Mouse (Mus musculus) liver, embryonic 13.5 days (tissue): Measurements from ENCODE around the gene Gimap3. TPM values are rescaled to one million over a fixed set of nuclear protein-coding genes. Genes with fewer than 3 reads are reported as not detected.

Experiments
- ATAC-seq: fragments of 200-750 bp; cut with Nextera tagmentation; 2 replicates; pipeline ENCODE4 v1.8.0; 2017; ENCODE audit warnings: low read depth, mild to moderate bottlenecking, moderate number of reproducible peaks, moderate library complexity
- DNase-seq: peaks from one replicate; pipeline ENCODE4 v3.0.0; 2022
- H3K27ac ChIP-seq: fragments of 300-500 bp; sonication (generic); 2 replicates; pipeline ENCODE4 v1.5.1; 2015; ENCODE audit warnings: moderate library complexity, mild to moderate bottlenecking, inconsistent platforms
- H3K27me3 ChIP-seq: fragments of 300-500 bp; sonication (generic); 2 replicates; pipeline ENCODE4 v1.6.1; 2015; ENCODE audit warnings: mild to moderate bottlenecking, inconsistent platforms
- H3K36me3 ChIP-seq: fragments of 300-500 bp; sonication (generic); 2 replicates; pipeline ENCODE4 v1.6.1; 2015; ENCODE audit warnings: mild to moderate bottlenecking, inconsistent platforms
- H3K4me1 ChIP-seq: fragments of 300-500 bp; sonication (generic); replicated peaks from 2 replicates; pipeline ENCODE4 v1.6.1; 2015; ENCODE audit warnings: inconsistent platforms
- H3K4me2 ChIP-seq: fragments of 300-500 bp; sonication (generic); 2 replicates; pipeline ENCODE4 v1.6.1; 2015; ENCODE audit warnings: inconsistent platforms, mild to moderate bottlenecking, moderate library complexity
- H3K4me3 ChIP-seq: fragments of 300-500 bp; sonication (generic); replicated peaks from 2 replicates; pipeline ENCODE4 v1.5.1; 2015; ENCODE audit warnings: mild to moderate bottlenecking, inconsistent platforms
- H3K9ac ChIP-seq: fragments of 300-500 bp; sonication (generic); 2 replicates; pipeline ENCODE4 v1.6.1; 2015; ENCODE audit warnings: mild to moderate bottlenecking, inconsistent platforms
- H3K9me3 ChIP-seq: fragments of 300-500 bp; sonication (generic); replicated peaks from 2 replicates; pipeline ENCODE4 v1.6.1; 2016; ENCODE audit warnings: inconsistent platforms
- WGBS: fragments of 180-500 bp; shearing (Covaris S2); methylation state at CpG from one replicate; pipeline ENCODE4 v1.1.7; 2015; ENCODE audit not compliant: insufficient replicate concordance; 5-methylcytosine and 5-hydroxymethylcytosine counted together
- polyA plus RNA-seq: library from polyadenylated mRNA; unstranded; fragments of >200 nt; fragmentation: Nextera tagmentation; extraction: Ambion mirVana; gene quantifications from 2 replicates; pipeline ENCODE4 v1.2.1, GENCODE M21; 2015

The Gimap3 gene
- 0.05 TPM in 1 of 2 replicates, not detected in the other for polyA plus RNA-seq

DNA sequence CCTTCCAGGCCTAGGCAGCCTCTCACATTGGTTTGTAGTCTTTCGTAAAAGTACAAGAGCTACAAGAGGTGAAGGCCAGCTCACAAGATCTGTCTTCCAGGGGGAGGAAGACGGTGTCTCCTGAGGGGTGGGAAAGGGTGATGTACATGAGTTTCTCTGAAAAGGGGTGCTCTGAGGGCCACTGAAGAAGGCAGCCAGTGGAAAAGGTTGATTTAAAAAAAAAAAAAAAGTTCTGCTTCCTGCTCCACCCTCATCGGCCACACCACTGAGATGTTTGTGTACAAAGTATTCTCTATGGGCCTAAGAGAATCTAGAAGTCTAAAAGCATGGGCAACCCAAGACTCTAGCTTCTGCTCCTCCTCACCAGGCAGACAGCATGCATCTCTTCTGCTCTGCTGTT lies at the start of gene Gimap3:
TSS of gene Gimap3 (minus strand) at position 156 of the 400 bp plus-strand sequence.
- peaks cover 5% of the 10 kb centered on the region; the same call in 1 of the 2 replicates for H3K4me1 ChIP-seq
- H3K4me3 ChIP-seq = no peak within 1 kb of the TSS
- H3K27ac ChIP-seq = no peak within 1 kb of the TSS
- no peaks in the 10 kb centered on the region for H3K9me3 ChIP-seq
- H3K36me3 ChIP-seq = no peaks in the 10 kb centered on the region
- no peak for ATAC-seq
- H3K27me3 ChIP-seq = no peaks in the 10 kb centered on the region
- 74% methylated on average over 3 of the region's 3 CpGs for WGBS
- no peak for DNase-seq
- no peak within 1 kb of the TSS for H3K4me2 ChIP-seq
- H3K9ac ChIP-seq = no peak within 1 kb of the TSS

DNA sequence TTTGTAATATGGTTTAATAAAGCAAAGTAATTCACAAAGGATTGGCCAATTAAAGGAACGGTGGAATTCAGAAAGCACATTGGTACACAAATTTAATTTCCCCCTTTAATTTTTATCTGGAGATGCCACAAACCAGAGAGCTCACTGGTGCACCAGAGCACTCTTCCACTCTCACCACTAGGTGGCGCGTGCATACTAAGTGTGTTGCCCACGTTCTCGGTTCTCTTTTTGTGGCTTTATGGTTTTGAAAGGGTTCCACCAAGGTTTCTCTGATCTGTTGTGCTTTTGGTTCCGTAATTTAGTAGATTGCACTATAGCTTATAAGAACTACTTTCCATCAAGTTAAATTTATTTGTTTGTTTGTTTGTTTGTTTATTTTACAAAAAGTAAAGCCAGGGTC lies 47.2 kb upstream of the Gimap3 start:
- no peak overlapping the region for H3K4me3 ChIP-seq
- no peaks in the 10 kb centered on the region for H3K9me3 ChIP-seq
- no peak overlapping the region for H3K27ac ChIP-seq
- ATAC-seq = no peak
- no peaks in the 10 kb centered on the region for H3K36me3 ChIP-seq
- H3K9ac ChIP-seq = no peak overlapping the region
- H3K4me1 ChIP-seq = no peaks in the 10 kb centered on the region
- H3K27me3 ChIP-seq = no peaks in the 10 kb centered on the region
- 2% methylated on average over 6 of the region's 6 CpGs for WGBS
- peak; percentile 20 for DNase-seq
- no peak overlapping the region for H3K4me2 ChIP-seq

DNA sequence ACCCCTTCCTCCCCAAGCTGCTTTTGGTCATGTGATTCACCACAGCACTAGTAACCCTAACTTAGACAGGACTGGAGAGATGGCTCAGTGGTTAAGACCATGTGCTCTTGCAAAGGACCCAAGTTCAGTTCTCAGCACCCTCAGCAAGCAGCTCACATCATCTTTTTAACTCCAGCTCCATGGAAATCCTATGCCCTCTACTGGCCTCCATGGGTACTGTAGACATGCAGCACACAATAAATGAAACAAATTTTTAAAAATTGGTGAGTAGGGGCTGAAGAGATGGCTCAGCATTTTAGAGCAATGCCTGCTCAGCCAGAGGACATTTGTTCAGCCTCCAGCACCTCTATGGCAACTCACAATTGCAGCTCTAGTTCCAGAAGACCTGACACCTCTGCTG lies 44.4 kb upstream of the Gimap3 start:
- ATAC-seq (no peak), DNase-seq (no peak)
- no peak overlapping the region for H3K27ac ChIP-seq
- no peaks in the 10 kb centered on the region for H3K9me3 ChIP-seq
- no peaks in the 10 kb centered on the region for H3K4me1 ChIP-seq
- H3K4me3 ChIP-seq = no peak overlapping the region
- H3K4me2 ChIP-seq = no peak overlapping the region
- no peaks in the 10 kb centered on the region for H3K36me3 ChIP-seq
- H3K9ac ChIP-seq = no peak overlapping the region
- no peaks in the 10 kb centered on the region for H3K27me3 ChIP-seq

DNA sequence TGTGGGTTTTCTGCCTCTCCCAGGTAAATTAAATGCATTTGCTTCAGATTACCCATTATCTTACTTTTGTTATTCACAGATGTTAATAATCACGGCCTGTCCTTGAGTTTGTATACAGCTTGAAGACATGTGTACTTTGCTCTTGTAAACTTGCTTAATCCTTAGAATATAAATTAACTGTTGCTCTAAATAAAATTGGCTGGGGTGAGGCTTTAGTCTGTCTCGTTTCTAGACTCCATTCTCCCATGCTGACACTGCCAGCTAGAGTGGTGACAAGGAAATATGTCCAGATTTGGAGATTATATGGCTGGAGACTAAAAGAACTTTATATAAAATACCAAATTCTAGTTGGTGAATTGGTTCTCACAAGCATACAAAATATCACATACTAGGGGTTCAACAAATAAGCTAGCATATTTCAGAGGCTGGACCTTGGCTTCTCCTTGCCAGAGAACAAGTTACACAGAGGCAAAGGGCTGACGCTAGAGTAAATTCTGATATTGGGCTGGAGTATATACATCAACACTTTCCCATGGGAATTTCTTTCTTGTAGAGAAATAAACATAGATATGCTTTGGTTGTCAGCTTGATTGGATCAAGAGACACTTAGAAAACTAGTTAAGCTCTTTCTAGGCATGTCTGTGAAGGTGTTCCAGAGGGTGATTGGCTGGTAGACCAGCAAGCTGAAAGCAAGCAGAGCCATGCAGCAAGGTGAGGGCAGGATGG lies 39.0 kb upstream of the Gimap3 start:
- DNase-seq (no peak), ATAC-seq (no peak)
- WGBS = 59% methylated on average over 3 of the region's 3 CpGs

DNA sequence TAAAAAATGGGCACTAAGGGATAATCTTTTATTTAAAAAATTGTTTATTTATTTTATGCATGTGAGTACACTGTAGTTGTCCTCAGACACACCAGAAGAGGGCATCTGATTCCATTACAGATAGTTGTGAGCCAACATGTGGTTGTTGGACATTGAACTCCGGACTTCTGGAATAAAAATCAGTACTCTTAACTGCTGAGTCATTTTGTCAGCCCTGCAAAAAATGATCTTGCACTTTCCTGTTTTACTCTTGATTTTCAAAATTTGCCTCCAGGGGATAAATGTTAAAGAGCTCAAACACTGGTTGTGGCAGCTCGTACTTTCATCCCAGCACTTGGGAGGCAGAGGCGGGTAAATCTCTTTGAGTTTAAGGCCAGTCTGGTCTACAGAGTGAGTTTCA lies 36.1 kb upstream of the Gimap3 start:
- DNase-seq = no peak

More for the DNA sequence above, 39.0 kb upstream of the Gimap3 start:
- Histone ChIP-seq H3K9ac (no peak overlapping the region), H3K4me1 (no peaks in the 10 kb centered on the region), H3K27ac (no peak overlapping the region), H3K27me3 (no peaks in the 10 kb centered on the region), H3K36me3 (no peaks in the 10 kb centered on the region), H3K4me2 (no peak overlapping the region), H3K4me3 (no peak overlapping the region), H3K9me3 (no peaks in the 10 kb centered on the region)

DNA sequence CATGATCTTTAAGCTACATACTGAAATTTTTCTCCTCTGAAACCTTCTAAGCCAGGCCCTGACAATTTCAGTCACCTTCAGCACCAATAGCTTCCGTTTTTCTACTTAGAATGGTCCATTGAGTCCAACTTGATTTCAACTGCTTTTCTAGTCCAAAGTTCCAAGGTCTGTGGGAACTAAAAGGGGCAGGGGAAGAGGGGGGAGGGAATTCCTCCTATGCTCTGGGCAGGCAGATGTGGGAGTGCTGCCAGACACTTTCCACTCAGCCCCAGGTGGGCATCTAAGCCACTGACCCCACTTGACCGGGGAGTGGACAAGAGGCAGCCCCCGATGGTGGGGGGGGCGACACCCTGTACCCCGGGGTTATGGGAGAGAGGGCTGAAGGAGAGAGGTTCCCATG lies 33.7 kb upstream of the Gimap3 start:
- WGBS = 51% methylated on average over 5 of the region's 5 CpGs
- H3K4me1 ChIP-seq = no peaks in the 10 kb centered on the region
- H3K27me3 ChIP-seq = no peaks in the 10 kb centered on the region
- H3K4me3 ChIP-seq = no peak overlapping the region
- no peak overlapping the region for H3K4me2 ChIP-seq
- no peak overlapping the region for H3K9ac ChIP-seq
- DNase-seq = no peak
- no peak overlapping the region for H3K27ac ChIP-seq
- H3K9me3 ChIP-seq = no peaks in the 10 kb centered on the region
- ATAC-seq = no peak
- H3K36me3 ChIP-seq = no peaks in the 10 kb centered on the region

More for the DNA sequence above, 36.1 kb upstream of the Gimap3 start:
- Histone ChIP-seq H3K27ac (no peak overlapping the region), H3K4me1 (no peaks in the 10 kb centered on the region), H3K36me3 (no peaks in the 10 kb centered on the region), H3K4me2 (no peak overlapping the region), H3K27me3 (no peaks in the 10 kb centered on the region), H3K9ac (no peak overlapping the region), H3K4me3 (no peak overlapping the region), H3K9me3 (no peaks in the 10 kb centered on the region)
- ATAC-seq = no peak
- WGBS = 65% methylated on average over 3 of the region's 3 CpGs

DNA sequence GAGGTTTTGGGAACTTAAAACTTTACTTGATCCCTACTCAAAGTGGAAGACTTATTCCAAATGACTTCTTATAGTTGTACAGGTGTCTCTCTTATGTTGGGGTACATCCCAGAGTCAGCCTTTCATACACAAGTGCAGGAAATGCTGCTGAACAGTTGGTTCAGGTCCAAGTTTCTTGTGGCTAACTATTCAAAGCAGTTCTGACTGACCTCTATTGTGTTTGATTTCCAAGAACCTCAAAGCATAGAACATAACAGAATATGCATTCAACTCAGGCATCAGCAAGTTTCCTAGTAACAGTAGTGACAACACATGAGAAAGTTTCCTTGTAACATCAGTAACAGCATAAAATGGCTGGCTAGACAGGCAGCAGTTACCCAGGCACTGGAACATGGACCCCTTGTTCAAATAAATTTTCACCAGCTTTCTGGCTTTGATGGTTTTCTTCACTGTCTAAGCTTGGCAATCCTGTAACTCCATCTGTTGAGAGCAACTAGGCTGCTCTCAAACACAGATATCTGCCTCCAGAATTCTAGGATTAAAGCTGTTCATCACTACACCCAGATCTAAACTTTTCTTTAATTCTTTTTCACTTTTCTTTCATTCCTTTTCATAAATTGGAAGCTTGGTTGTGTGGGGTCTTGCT lies 32.9 kb upstream of the Gimap3 start:
- Histone ChIP-seq H3K36me3 (no peaks in the 10 kb centered on the region), H3K27ac (no peak overlapping the region), H3K27me3 (no peaks in the 10 kb centered on the region), H3K4me2 (no peak overlapping the region), H3K9me3 (no peaks in the 10 kb centered on the region), H3K9ac (no peak overlapping the region), H3K4me3 (no peak overlapping the region), H3K4me1 (no peaks in the 10 kb centered on the region)
- ATAC-seq (no peak), DNase-seq (no peak)

DNA sequence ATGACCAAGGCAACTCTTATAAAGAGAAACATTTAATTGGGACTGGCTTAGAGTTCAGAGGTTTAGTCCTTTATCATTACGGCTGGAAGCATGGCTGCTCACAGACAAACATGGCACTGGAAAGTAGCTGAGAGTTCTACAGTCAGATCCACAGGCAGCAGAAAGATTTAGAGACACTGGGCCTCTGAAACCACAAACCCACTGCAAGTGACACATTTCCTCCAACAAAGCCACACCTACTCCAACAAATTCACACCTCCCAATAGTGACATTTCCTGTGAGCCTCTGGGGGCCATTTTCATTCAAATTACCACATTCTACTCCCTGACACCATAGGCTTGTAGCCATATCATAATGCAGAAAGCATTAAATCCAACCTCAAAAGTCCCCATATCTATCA lies 31.2 kb upstream of the Gimap3 start:
- ATAC-seq = no peak
- Histone ChIP-seq H3K4me2 (no peak overlapping the region), H3K27ac (no peak overlapping the region), H3K4me1 (no peaks in the 10 kb centered on the region), H3K4me3 (no peak overlapping the region), H3K27me3 (no peaks in the 10 kb centered on the region), H3K36me3 (no peaks in the 10 kb centered on the region), H3K9me3 (no peaks in the 10 kb centered on the region), H3K9ac (no peak overlapping the region)
- 20% methylated on average over 1 of the region's 1 CpGs for WGBS
- DNase-seq = no peak

DNA sequence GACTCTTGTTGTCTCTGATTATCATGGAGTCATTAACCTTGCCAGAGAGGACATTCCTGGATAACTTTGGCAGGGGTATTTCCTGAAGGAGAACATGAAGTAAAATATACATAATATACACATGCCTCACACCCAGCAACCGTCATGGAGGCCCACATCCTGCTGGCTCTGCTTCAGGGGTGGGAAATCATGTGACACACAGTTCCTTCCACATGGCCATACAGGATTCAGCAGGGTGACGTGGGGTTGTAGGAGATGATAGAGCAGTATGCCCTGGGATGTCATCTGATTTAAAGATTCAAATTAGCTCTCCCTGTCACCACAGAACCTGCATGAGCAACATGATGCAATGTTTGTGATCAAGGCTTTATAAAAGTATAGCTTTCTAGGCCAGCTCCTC lies 17.2 kb upstream of the Gimap3 start:
- Histone ChIP-seq H3K4me1 (no peaks in the 10 kb centered on the region), H3K4me3 (no peak overlapping the region), H3K27ac (no peak overlapping the region), H3K9ac (no peak overlapping the region), H3K27me3 (no peaks in the 10 kb centered on the region), H3K9me3 (no peaks in the 10 kb centered on the region), H3K4me2 (no peak overlapping the region), H3K36me3 (no peaks in the 10 kb centered on the region)
- 42% methylated on average over 2 of the region's 2 CpGs for WGBS
- ATAC-seq = no peak
- no peak for DNase-seq

DNA sequence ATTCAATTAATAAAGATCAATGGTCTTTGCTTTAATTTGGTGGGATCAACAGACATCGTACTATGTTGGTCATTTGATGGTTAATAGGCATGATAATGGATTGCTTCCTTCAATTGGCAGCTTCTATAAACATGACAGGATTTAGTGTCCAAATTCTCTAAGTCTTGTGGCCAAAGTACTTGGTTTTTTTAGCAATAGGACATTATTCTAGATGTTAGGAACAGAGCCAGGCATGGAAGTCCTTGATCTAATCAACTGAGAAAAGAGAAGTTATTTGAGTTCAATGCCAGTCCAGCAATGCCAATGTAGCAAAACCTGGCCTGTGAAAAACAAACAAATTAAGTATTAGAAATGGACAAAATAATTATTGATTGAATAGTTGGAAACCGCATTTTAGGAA lies 14.9 kb upstream of the Gimap3 start:
- H3K4me3 ChIP-seq = no peak overlapping the region
- no peak overlapping the region for H3K4me2 ChIP-seq
- no peaks in the 10 kb centered on the region for H3K4me1 ChIP-seq
- H3K27me3 ChIP-seq = no peaks in the 10 kb centered on the region
- H3K27ac ChIP-seq = no peak overlapping the region
- ATAC-seq (no peak), DNase-seq (no peak)
- no peak overlapping the region for H3K9ac ChIP-seq
- H3K36me3 ChIP-seq = no peaks in the 10 kb centered on the region
- 53% methylated on average over 2 of the region's 2 CpGs for WGBS
- no peaks in the 10 kb centered on the region for H3K9me3 ChIP-seq

DNA sequence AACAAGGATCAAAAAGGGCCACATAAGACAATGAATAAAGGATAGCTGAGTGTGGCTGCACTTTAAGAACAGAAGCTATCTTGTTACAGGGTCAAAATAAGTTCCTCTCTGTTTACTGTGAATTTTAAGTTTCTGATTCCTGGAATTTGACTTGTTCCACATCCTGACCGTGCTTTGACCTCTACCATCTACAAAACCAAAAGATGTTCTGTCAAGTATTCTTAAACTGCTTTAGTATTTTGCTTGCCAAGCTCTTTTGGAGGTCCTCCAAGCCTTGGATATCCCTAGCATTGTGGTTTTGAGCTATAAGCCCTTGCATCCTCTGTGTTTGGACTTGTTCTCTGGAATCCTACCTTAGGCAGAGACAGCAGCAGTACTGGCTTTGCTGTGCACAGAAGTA lies 14.5 kb upstream of the Gimap3 start:
- Histone ChIP-seq H3K4me3 (no peak overlapping the region), H3K36me3 (no peaks in the 10 kb centered on the region), H3K27me3 (no peaks in the 10 kb centered on the region), H3K4me2 (no peak overlapping the region), H3K9me3 (no peaks in the 10 kb centered on the region), H3K4me1 (no peaks in the 10 kb centered on the region), H3K27ac (no peak overlapping the region), H3K9ac (no peak overlapping the region)
- 47% methylated on average over 1 of the region's 1 CpGs for WGBS
- DNase-seq (no peak), ATAC-seq (no peak)

DNA sequence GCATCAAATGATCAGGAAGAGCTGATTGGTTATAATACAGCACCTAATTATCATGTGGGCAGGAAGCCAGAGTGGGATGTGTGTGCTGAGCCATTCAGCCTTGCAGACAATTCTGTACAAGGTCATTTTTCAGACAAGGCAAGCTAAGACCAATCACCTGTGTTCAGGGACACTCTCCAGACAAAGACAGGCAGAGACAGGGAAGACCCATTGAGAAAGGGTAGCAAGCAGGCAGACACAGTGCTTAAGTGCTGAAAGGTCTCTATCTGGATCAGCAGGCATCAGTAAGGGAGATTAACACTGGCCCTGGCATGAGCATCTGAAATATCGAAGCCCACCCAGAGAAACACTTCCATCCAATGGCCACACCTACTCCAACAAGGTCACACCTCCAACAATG lies 13.8 kb upstream of the Gimap3 start:
- DNase-seq = no peak
- no peak overlapping the region for H3K27ac ChIP-seq
- ATAC-seq = no peak
- H3K9me3 ChIP-seq = no peaks in the 10 kb centered on the region
- H3K4me2 ChIP-seq = no peak overlapping the region
- H3K9ac ChIP-seq = no peak overlapping the region
- WGBS = 68% methylated on average over 1 of the region's 1 CpGs
- no peak overlapping the region for H3K4me3 ChIP-seq
- no peaks in the 10 kb centered on the region for H3K4me1 ChIP-seq
- H3K36me3 ChIP-seq = no peaks in the 10 kb centered on the region
- H3K27me3 ChIP-seq = no peaks in the 10 kb centered on the region
